19 mouse cellular contexts compared by ENCODE assay signal in genomic region chr14:24754753-24755152, GRCm38 (mm10).
DNase-seq lines count a peak whose midpoint lies in the region; TF ChIP-seq lines count a peak whose summit lies in the region.
"Had no signal": no experiment of that assay in that cellular context is flagged by ENCODE, and none has a peak within 500 bp of the region (broad histone marks: within the 10 kb centered on the region; RNA-seq: fewer than 3 reads in every experiment).

No protein-coding gene starts in this region.

- H3K27me3 ChIP-seq in C2C12 (ENCODE audit: control insufficient read depth, insufficient read depth, insufficient read length) = peaks cover 11% of the 10 kb centered on the region
- peaks cover under 1% of the 10 kb centered on the region for H3K27me3 ChIP-seq in CH12.LX (replicated peaks)
- peaks cover 12% of the 10 kb centered on the region for H3K27me3 ChIP-seq in myocyte (ENCODE audit: control insufficient read depth, insufficient read depth, insufficient read length)
- H3K27me3 ChIP-seq: embryonic facial prominence, embryonic 13.5 days; embryonic facial prominence, embryonic 15.5 days; forebrain, embryonic 12.5 days had no signal

- H3ac ChIP-seq in C2C12 (ENCODE audit: control insufficient read depth, insufficient read length, low read depth) (no peak overlapping the region), myocyte (ENCODE audit: control insufficient read depth, insufficient read length) (no peak overlapping the region)

- no peak overlapping the region for H3K4me3 ChIP-seq in C2C12 (ENCODE audit: insufficient read depth, poor library complexity, severe bottlenecking)
- no peak overlapping the region for H3K4me3 ChIP-seq in CH12.LX (replicated peaks in 1 of 3; ENCODE audit: low read depth in 2 of 3, low read length in 2 of 3, poor library complexity in 1 of 3)
- no peak overlapping the region for H3K4me3 ChIP-seq in myocyte
- H3K4me3 ChIP-seq: embryonic facial prominence, embryonic 13.5 days; embryonic facial prominence, embryonic 15.5 days; erythroblast, embryonic 14.5 days; forebrain, embryonic 10.5 days; forebrain, embryonic 12.5 days had no signal

- H3K79me2 ChIP-seq in C2C12 (ENCODE audit: control insufficient read depth, insufficient read depth) (no peaks in the 10 kb centered on the region), CH12.LX (replicated peaks; ENCODE audit: control insufficient read depth, extremely low read depth, insufficient read depth, poor library complexity, severe bottlenecking) (no peaks in the 10 kb centered on the region), myocyte (ENCODE audit: control insufficient read depth, insufficient read depth) (no peaks in the 10 kb centered on the region)

- no peaks in the 10 kb centered on the region for H3K36me3 ChIP-seq in C2C12 (ENCODE audit: control insufficient read depth, insufficient read depth)
- H3K36me3 ChIP-seq in CH12.LX (replicated peaks in 1 of 2; ENCODE audit: control insufficient read depth in 1 of 2, insufficient read depth in 1 of 2, low read length in 1 of 2) = no peaks in the 10 kb centered on the region
- H3K36me3 ChIP-seq in myocyte (ENCODE audit: control insufficient read depth, insufficient read depth) = no peaks in the 10 kb centered on the region
- H3K36me3 ChIP-seq: embryonic facial prominence, embryonic 13.5 days; embryonic facial prominence, embryonic 15.5 days; forebrain, embryonic 10.5 days; forebrain, embryonic 12.5 days; G1E had no signal

- no peak for TF ChIP-seq RAD21 in CH12.LX (IDR thresholded peaks at IDR 0.05; ENCODE audit: low read depth, low read length)

- H3K9ac ChIP-seq in CH12.LX (ENCODE audit: insufficient read depth, low read depth) = no peak overlapping the region
- H3K9ac ChIP-seq: embryonic facial prominence, embryonic 13.5 days; embryonic facial prominence, embryonic 15.5 days; forebrain, embryonic 12.5 days had no signal

- no peaks in the 10 kb centered on the region for H3K79me3 ChIP-seq in C2C12 (ENCODE audit: low read depth)

- H3K4me1 ChIP-seq in CH12.LX (ENCODE audit: control insufficient read depth in 1 of 2, insufficient read depth in 2 of 2) = no peaks in the 10 kb centered on the region

- TF ChIP-seq POLR2A in CH12.LX (IDR thresholded peaks at IDR 0.05; ENCODE audit: low read depth, low read length) (no peak), myocyte (IDR thresholded peaks at IDR 0.05; ENCODE audit: insufficient read length, low read depth) (no peak)

- no peak for TF ChIP-seq EP300 in CH12.LX (IDR thresholded peaks at IDR 0.05; ENCODE audit: low read length)

- H3K9me3 ChIP-seq in CH12.LX (replicated peaks; ENCODE audit: low read length) = no peaks in the 10 kb centered on the region
- H3K9me3 ChIP-seq: embryonic facial prominence, embryonic 13.5 days; embryonic facial prominence, embryonic 15.5 days; forebrain, embryonic 10.5 days; forebrain, embryonic 12.5 days had no signal

- in situ Hi-C loops in CH12.LX (cut with MboI; ENCODE audit: low pct_ligation_motif_present, low pct_unique_long_range_greater_than_20kb, low sequenced_read_pairs) = no loop called here

- DNase-seq in CH12.LX (ENCODE audit: extremely low read depth) = no peak
- DNase-seq in kidney, adult 8-10 months = no peak
- no peak for DNase-seq in cerebellum, adult 9-10 months
- DNase-seq: adrenal gland, adult 8-10 months; adrenal gland, postnatal 14 days; adrenal gland, postnatal 36 days; cerebellum, adult 11-12 months; cerebellum, adult 2 months; cerebellum, adult 9-11 months; cerebellum, postnatal 36 days; embryo, embryonic 11 days had no signal

- H3K27ac ChIP-seq in CH12.LX (ENCODE audit: insufficient read depth, low read depth) = no peak overlapping the region
- H3K27ac ChIP-seq: embryonic facial prominence, embryonic 13.5 days; embryonic facial prominence, embryonic 15.5 days; forebrain, embryonic 10.5 days; forebrain, embryonic 12.5 days had no signal

- dilution Hi-C loops in CH12.LX (cut with MboI; ENCODE audit: extremely low pct_ligation_motif_present, extremely low pct_unique_long_range_greater_than_20kb, low sequenced_read_pairs) = no loop called here

- H3K4me2 ChIP-seq in CH12.LX (ENCODE audit: insufficient read depth, low read depth, poor library complexity, severe bottlenecking) (no peak overlapping the region), myocyte (ENCODE audit: low read depth) (no peak overlapping the region)
- H3K4me2 ChIP-seq: embryonic facial prominence, embryonic 13.5 days; embryonic facial prominence, embryonic 15.5 days; forebrain, embryonic 12.5 days had no signal

- TF ChIP-seq CTCF in C2C12 (IDR thresholded peaks at IDR 0.05; ENCODE audit: control insufficient read depth, insufficient read depth, insufficient read length) = no peak
- TF ChIP-seq CTCF in CH12.LX (conservative IDR thresholded peaks at IDR 0.05 in 1 of 2, IDR thresholded peaks at IDR 0.05 in 1 of 2; ENCODE audit: low read depth in 2 of 2, low read length in 2 of 2) = no peak

TF ChIP-seq in C2C12, 6 proteins besides CTCF, POLR2A, EP300 and RAD21:
- TF ChIP-seq FOSL1 (IDR thresholded peaks at IDR 0.05; ENCODE audit: insufficient read depth, low read length, poor library complexity, severe bottlenecking) = no peak
- TF ChIP-seq USF1 (IDR thresholded peaks at IDR 0.05; ENCODE audit: low read depth) = peak; percentile 47
- no peak for TF ChIP-seq MAX (IDR thresholded peaks at IDR 0.05)
- no peak for TF ChIP-seq CEBPB (IDR thresholded peaks at IDR 0.05; ENCODE audit: low read depth)
- TF ChIP-seq MYOD1 (IDR thresholded peaks at IDR 0.05; ENCODE audit: control insufficient read depth, insufficient read length, low read depth) = no peak

TF ChIP-seq in CH12.LX, 34 proteins besides CTCF, POLR2A, EP300 and RAD21:
- TF ChIP-seq MYC (IDR thresholded peaks at IDR 0.05; ENCODE audit: low read depth, low read length) (no peak), ETS1 (conservative IDR thresholded peaks at IDR 0.05; ENCODE audit: low read depth, low read length) (no peak), HCFC1 (IDR thresholded peaks at IDR 0.05; ENCODE audit: low read depth, low read length) (peak; percentile 74), NRF1 (IDR thresholded peaks at IDR 0.05; ENCODE audit: low read depth, low read length) (no peak), POLR2AphosphoS2 (IDR thresholded peaks at IDR 0.05; ENCODE audit: low read depth, low read length) (no peak), KAT2A (IDR thresholded peaks at IDR 0.05; ENCODE audit: insufficient replicate concordance, low read length) (no peak), PAX5 (IDR thresholded peaks at IDR 0.05; ENCODE audit: low read length) (no peak), UBTF (IDR thresholded peaks at IDR 0.05; ENCODE audit: low read depth, low read length) (no peak), USF2 (conservative IDR thresholded peaks at IDR 0.05; ENCODE audit: low read depth, low read length) (peak; percentile 16; the same call in 1 of the 2 replicates), TCF12 (IDR thresholded peaks at IDR 0.05; ENCODE audit: low read depth, low read length) (no peak), MAX (IDR thresholded peaks at IDR 0.05; ENCODE audit: low read length) (peak; percentile 61; the same call in 1 of the 2 replicates), RCOR1 (conservative IDR thresholded peaks at IDR 0.05; ENCODE audit: low read depth, low read length) (no peak), USF1 (IDR thresholded peaks at IDR 0.05; ENCODE audit: low read depth, low read length) (peak; percentile 34; the same call in 1 of the 2 replicates), SMC3 (IDR thresholded peaks at IDR 0.05; ENCODE audit: low read depth, low read length) (no peak), ZKSCAN1 (IDR thresholded peaks at IDR 0.05; ENCODE audit: borderline replicate concordance, low read depth, low read length) (no peak)
TF ChIP-seq in CH12.LX: peak in this region for 4.

TF ChIP-seq in myocyte, 11 proteins besides CTCF, POLR2A, EP300 and RAD21:
- TF ChIP-seq TCF12 (IDR thresholded peaks at IDR 0.05; ENCODE audit: insufficient read depth, poor library complexity, severe bottlenecking) (no peak), USF1 (IDR thresholded peaks at IDR 0.05; ENCODE audit: low read depth) (peak; percentile 40)
